Mouse (Mus musculus) left cerebral cortex, postnatal 4 days (tissue): Measurements from ENCODE around the gene Olfr64. TPM values are rescaled to one million over a fixed set of nuclear protein-coding genes. Genes with fewer than 3 reads are reported as not detected.

Experiments
- total RNA-seq, 2 experiments: library from RNA; stranded (reverse); gene quantifications; 2 replicates each; pipeline ENCODE4 v1.2.3; 2021

Olfr64 gene
- total RNA-seq, 2 experiments from 2014 or later = not detected

Other genes with a start within 250 kb of the Olfr64 start
- gene Olfr623, start 230.8 kb downstream of the Olfr64 start, total RNA-seq = not detected
- gene Olfr624, start 223.3 kb downstream of the Olfr64 start, total RNA-seq = under 1 TPM in 1 of 2 experiments, not detected in 1; 0.08 TPM
- gene Olfr625-ps1, start 211.8 kb downstream of the Olfr64 start, total RNA-seq = not detected
- not detected for gene Olfr243, start 179.8 kb downstream of the Olfr64 start, total RNA-seq
- not detected for gene Olfr628, start 164.1 kb downstream of the Olfr64 start, total RNA-seq
- gene Olfr629, start 149.5 kb downstream of the Olfr64 start, total RNA-seq = not detected
- not detected for gene Olfr630, start 137.2 kb downstream of the Olfr64 start, total RNA-seq
- not detected for gene Olfr69, start 122.9 kb downstream of the Olfr64 start, total RNA-seq
- gene Olfr68, start 114.8 kb downstream of the Olfr64 start, total RNA-seq = not detected
- gene Olfr67, start 102.7 kb downstream of the Olfr64 start, total RNA-seq = not detected
- gene Hbb-bt, start 80.5 kb downstream of the Olfr64 start, total RNA-seq = 10 to 100 TPM in 1 of 2 experiments, 1 to 10 TPM in 1; 8.8 to 20.4 TPM
- gene Hbb-bs, start 66.4 kb downstream of the Olfr64 start, total RNA-seq = 100 to 1,000 TPM in 1 of 2 experiments, 10 to 100 TPM in 1; 41.0 to 135 TPM
- not detected for gene Hbb-bh2, start 54.0 kb downstream of the Olfr64 start, total RNA-seq
- gene Hbb-bh1, start 51.3 kb downstream of the Olfr64 start, total RNA-seq = not detected
- gene Hbb-y, start 41.3 kb downstream of the Olfr64 start, total RNA-seq = not detected
- gene Olfr66, start 8.2 kb downstream of the Olfr64 start, total RNA-seq = not detected
- gene Olfr65, start 9.0 kb upstream of the Olfr64 start, total RNA-seq = not detected
- gene Olfr631, start 34.3 kb upstream of the Olfr64 start, total RNA-seq = not detected
- not detected for gene Olfr632, start 39.9 kb upstream of the Olfr64 start, total RNA-seq
- gene Olfr633, start 50.0 kb upstream of the Olfr64 start, total RNA-seq = not detected
- gene Olfr635, start 76.7 kb upstream of the Olfr64 start, total RNA-seq = under 1 TPM in 1 of 2 experiments, not detected in 1; 0.08 TPM
- gene Olfr638, start 104.3 kb upstream of the Olfr64 start, total RNA-seq = not detected
- gene Olfr639, start 122.8 kb upstream of the Olfr64 start, total RNA-seq = under 1 TPM; 0.10 to 0.38 TPM
- gene Olfr640, start 131.1 kb upstream of the Olfr64 start, total RNA-seq = not detected
- not detected for gene Olfr641, start 141.0 kb upstream of the Olfr64 start, total RNA-seq
- not detected for gene Olfr642, start 158.2 kb upstream of the Olfr64 start, total RNA-seq
- gene 4930516K23Rik, start 167.0 kb upstream of the Olfr64 start, total RNA-seq = not detected
- not detected for gene Olfr644, start 177.4 kb upstream of the Olfr64 start, total RNA-seq
- gene Olfr645, start 191.0 kb upstream of the Olfr64 start, total RNA-seq = not detected
- not detected for gene Olfr646, start 210.4 kb upstream of the Olfr64 start, total RNA-seq
- gene Ubqln5, start 235.3 kb upstream of the Olfr64 start, total RNA-seq = not detected
- not detected for gene Olfr643, start 242.9 kb upstream of the Olfr64 start, total RNA-seq
- gene Ubqln3, start 248.8 kb upstream of the Olfr64 start, total RNA-seq = not detected